Mouse (Mus musculus) liver, embryonic 11.5 days (tissue): ENCODE measurements around the gene Afg3l1. TPM values are rescaled to one million over a fixed set of nuclear protein-coding genes. Genes with fewer than 3 reads are reported as not detected.

Source experiments
- ATAC-seq: fragments of 200-750 bp; cut with Nextera tagmentation; replicated peaks from 2 replicates; pipeline ENCODE4 v1.8.0; 2017; ENCODE audit warnings: moderate number of reproducible peaks, mild to moderate bottlenecking, moderate TSS enrichment, moderate library complexity; ENCODE audit not compliant: low FRiP score
- DNase-seq: peaks from one replicate; pipeline ENCODE4 v3.0.0-alpha.2; 2017; ENCODE audit warnings: low spot score
- H3K27ac ChIP-seq: fragments of 300-500 bp; sonication (generic); 2 replicates; pipeline ENCODE4 v1.5.1; 2014; ENCODE audit warnings: mild to moderate bottlenecking, low read depth, low read length, control low read depth
- H3K27me3 ChIP-seq: fragments of 300-500 bp; sonication (generic); replicated peaks from 2 replicates; pipeline ENCODE4 v1.6.1; 2014; ENCODE audit warnings: low read length, mixed read lengths; ENCODE audit not compliant: control insufficient read depth, insufficient read depth
- H3K36me3 ChIP-seq: fragments of 300-500 bp; sonication (generic); 2 replicates; pipeline ENCODE4 v1.6.1; 2014; ENCODE audit warnings: mild to moderate bottlenecking, low read length, moderate library complexity, mixed read lengths; ENCODE audit not compliant: control insufficient read depth, insufficient read depth
- H3K4me1 ChIP-seq: fragments of 300-500 bp; sonication (generic); replicated peaks from 2 replicates; pipeline ENCODE4 v1.6.1; 2014; ENCODE audit warnings: low read length, mixed read lengths; ENCODE audit not compliant: control insufficient read depth, insufficient read depth
- H3K4me2 ChIP-seq: fragments of 300-500 bp; sonication (generic); 2 replicates; pipeline ENCODE4 v1.6.1; 2014; ENCODE audit warnings: mild to moderate bottlenecking, control low read depth, moderate library complexity
- H3K4me3 ChIP-seq: fragments of 300-500 bp; sonication (generic); 2 replicates; pipeline ENCODE4 v1.5.1; 2014; ENCODE audit warnings: low read depth, low read length, control low read depth
- H3K9ac ChIP-seq: fragments of 300-500 bp; sonication (generic); 2 replicates; pipeline ENCODE4 v1.6.1; 2014; ENCODE audit warnings: low read depth, low read length, control low read depth
- H3K9me3 ChIP-seq: fragments of 300-500 bp; sonication (generic); 2 replicates; pipeline ENCODE4 v1.6.1; 2016; ENCODE audit warnings: low read length, inconsistent platforms, mixed read lengths; ENCODE audit not compliant: control insufficient read depth
- WGBS: fragments of 180-500 bp; shearing (Covaris S2); extraction: QIAGEN DNeasy Blood & Tissue Kit; methylation state at CpG from one replicate; pipeline ENCODE4 v1.1.7; 2014; 5-methylcytosine and 5-hydroxymethylcytosine counted together
- polyA plus RNA-seq: library from polyadenylated mRNA; unstranded; fragments of >200 nt; fragmentation: Nextera tagmentation; extraction: Ambion mirVana; gene quantifications from 2 replicates; pipeline ENCODE4 v1.2.1, GENCODE M21; 2014

Afg3l1 gene
- polyA plus RNA-seq, 1 experiment from 2014 or later, result 43.0 TPM

GRCm38 (mm10) chr8:123478456-123479218, 934 bp downstream of the Afg3l1 start:
- DNase-seq, result no peak
- H3K27ac ChIP-seq, result peak overlapping the region; percentile 95
- 32% methylated on average over 16 of the region's 16 CpGs for WGBS
- 0 out of 2 replicates have a peak, but pooled peaks have one; percentile 9 for ATAC-seq
- H3K36me3 ChIP-seq, result peaks cover 9% of the 10 kb centered on the region; the same call in 1 of the 2 replicates
- peak overlapping the region; percentile 85 for H3K4me3 ChIP-seq
- peak overlapping the region; percentile 97 for H3K4me2 ChIP-seq
- peaks cover 19% of the 10 kb centered on the region for H3K4me1 ChIP-seq
- no peaks in the 10 kb centered on the region for H3K27me3 ChIP-seq
- no peaks in the 10 kb centered on the region for H3K9me3 ChIP-seq
- H3K9ac ChIP-seq, result peak overlapping the region; percentile 90

- Histone ChIP-seq H3K4me1 (peaks cover 10% of the 10 kb centered on the region), H3K36me3 (peaks cover 29% of the 10 kb centered on the region), H3K9me3 (no peaks in the 10 kb centered on the region), H3K27me3 (no peaks in the 10 kb centered on the region), H3K27ac (no peak overlapping the region), H3K9ac (no peak overlapping the region), H3K4me3 (no peak overlapping the region), H3K4me2 (no peak overlapping the region)
- DNase-seq, result no peak
- ATAC-seq, result no peak
- 85% methylated on average over 7 of the region's 7 CpGs for WGBS
Measured at GRCm38 (mm10) chr8:123482627-123483026, 4.9 kb downstream of the Afg3l1 start.

- Histone ChIP-seq H3K27me3 (no peaks in the 10 kb centered on the region), H3K36me3 (peaks cover 64% of the 10 kb centered on the region), H3K4me1 (no peaks in the 10 kb centered on the region), H3K27ac (no peak overlapping the region), H3K4me3 (no peak overlapping the region), H3K4me2 (no peak overlapping the region), H3K9me3 (no peaks in the 10 kb centered on the region), H3K9ac (no peak overlapping the region)
- WGBS, result 90% methylated on average over 15 of the region's 15 CpGs
- ATAC-seq (no peak), DNase-seq (no peak)
Measured at GRCm38 (mm10) chr8:123491280-123492075, 13.8 kb downstream of the Afg3l1 start.

- no peak overlapping the region for H3K9ac ChIP-seq
- H3K4me3 ChIP-seq, result no peak overlapping the region
- H3K4me1 ChIP-seq, result no peaks in the 10 kb centered on the region
- H3K27me3 ChIP-seq, result no peaks in the 10 kb centered on the region
- no peak for DNase-seq
- H3K36me3 ChIP-seq, result peaks cover 60% of the 10 kb centered on the region
- 96% methylated on average over 9 of the region's 9 CpGs for WGBS
- H3K9me3 ChIP-seq, result no peaks in the 10 kb centered on the region
- no peak overlapping the region for H3K27ac ChIP-seq
- ATAC-seq, result no peak
- H3K4me2 ChIP-seq, result no peak overlapping the region
Measured at GRCm38 (mm10) chr8:123492898-123493297, 15.2 kb downstream of the Afg3l1 start.

GRCm38 (mm10) chr8:123497699-123498098, 20.0 kb downstream of the Afg3l1 start:
- WGBS, result 85% methylated on average over 4 of the region's 4 CpGs

GRCm38 (mm10) chr8:123498963-123499362, 21.3 kb downstream of the Afg3l1 start:
- Histone ChIP-seq H3K36me3 (peaks cover 67% of the 10 kb centered on the region), H3K4me3 (no peak overlapping the region), H3K4me1 (no peaks in the 10 kb centered on the region), H3K27ac (no peak overlapping the region), H3K27me3 (no peaks in the 10 kb centered on the region), H3K9ac (no peak overlapping the region), H3K9me3 (no peaks in the 10 kb centered on the region), H3K4me2 (no peak overlapping the region)
- peak; percentile 61; the same call in 1 of the 2 replicates for ATAC-seq
- DNase-seq, result no peak
- WGBS, result 84% methylated on average over 11 of the region's 11 CpGs

More at GRCm38 (mm10) chr8:123497699-123498098, 20.0 kb downstream of the Afg3l1 start:
- DNase-seq, result no peak
- no peaks in the 10 kb centered on the region for H3K27me3 ChIP-seq
- H3K4me1 ChIP-seq, result no peaks in the 10 kb centered on the region
- H3K27ac ChIP-seq, result no peak overlapping the region
- no peak for ATAC-seq
- no peak overlapping the region for H3K9ac ChIP-seq
- H3K4me3 ChIP-seq, result no peak overlapping the region
- no peak overlapping the region for H3K4me2 ChIP-seq
- H3K36me3 ChIP-seq, result peaks cover 67% of the 10 kb centered on the region
- H3K9me3 ChIP-seq, result no peaks in the 10 kb centered on the region

- no peaks in the 10 kb centered on the region for H3K27me3 ChIP-seq
- 94% methylated on average over 11 of the region's 11 CpGs for WGBS
- H3K27ac ChIP-seq, result no peak overlapping the region
- ATAC-seq (no peak), DNase-seq (no peak)
- H3K4me2 ChIP-seq, result no peak overlapping the region
- H3K4me3 ChIP-seq, result no peak overlapping the region
- H3K36me3 ChIP-seq, result peaks cover 64% of the 10 kb centered on the region
- H3K4me1 ChIP-seq, result no peaks in the 10 kb centered on the region
- H3K9me3 ChIP-seq, result no peaks in the 10 kb centered on the region
- no peak overlapping the region for H3K9ac ChIP-seq
Measured at GRCm38 (mm10) chr8:123499556-123499955, 21.9 kb downstream of the Afg3l1 start.

- no peak overlapping the region for H3K4me2 ChIP-seq
- DNase-seq (no peak), ATAC-seq (no peak)
- WGBS, result 87% methylated on average over 5 of the region's 5 CpGs
- no peaks in the 10 kb centered on the region for H3K4me1 ChIP-seq
- H3K27me3 ChIP-seq, result no peaks in the 10 kb centered on the region
- peaks cover 68% of the 10 kb centered on the region for H3K36me3 ChIP-seq
- no peak overlapping the region for H3K27ac ChIP-seq
- H3K9ac ChIP-seq, result no peak overlapping the region
- no peaks in the 10 kb centered on the region for H3K9me3 ChIP-seq
- H3K4me3 ChIP-seq, result no peak overlapping the region
Measured at GRCm38 (mm10) chr8:123502192-123502591, 24.5 kb downstream of the Afg3l1 start.
